Mouse (Mus musculus): Measurements from ENCODE around the gene Mipep. TPM values are rescaled to one million over a fixed set of nuclear protein-coding genes. Genes with fewer than 3 reads are reported as not detected.

The Mipep gene
- total RNA-seq, 1 experiment: 7.9 TPM

- H3K4me1 ChIP-seq (ENCODE audit: control insufficient read depth in 2 of 2, insufficient read depth in 2 of 2, low read length in 2 of 2, poor library complexity in 1 of 2): peaks cover 14 to 28% of the 10 kb centered on the region in 2 experiments
- H3K9me3 ChIP-seq (ENCODE audit: control insufficient read depth, insufficient read depth, low read depth, low read length): no peaks in the 10 kb centered on the region
- peaks cover 5% of the 10 kb centered on the region; the same call in 1 of the 2 replicates for H3K36me3 ChIP-seq (ENCODE audit: control insufficient read depth, insufficient read depth, low read length, poor library complexity, severe bottlenecking)
- H3K4me3 ChIP-seq (ENCODE audit: insufficient read depth in 1 of 2, low read depth in 1 of 2, low read length in 2 of 2, poor library complexity in 1 of 2, severe bottlenecking in 1 of 2): no peak overlapping the region
- DNase-seq (ENCODE audit: low read depth, low spot score): no peak
- in situ Hi-C loops (cut with MboI; ENCODE audit: low sequenced_read_pairs in 2 of 2, unreplicated experiment in 2 of 2): no loop called here
- TF ChIP-seq CHD2 (IDR thresholded peaks at IDR 0.05; ENCODE audit: low read depth, low read length): no peak
- no peak for TF ChIP-seq ZNF384 (IDR thresholded peaks at IDR 0.05; ENCODE audit: low read depth, low read length)
- no peak overlapping the region for H3K27ac ChIP-seq (ENCODE audit: insufficient read depth, low read depth, low read length, poor library complexity, severe bottlenecking)
- no peak overlapping the region for H3K9ac ChIP-seq (ENCODE audit: insufficient read depth, low read depth, low read length, poor library complexity, severe bottlenecking)
These were observed 43.9 kb upstream of the Mipep start for GRCm38 (mm10) chr14:60740507-60740906.

GRCm38 (mm10) chr14:60741033-60741432 lies 43.3 kb upstream of the Mipep start:
- Histone ChIP-seq H3K36me3 (ENCODE audit: control insufficient read depth, insufficient read depth, low read length, poor library complexity, severe bottlenecking) (peaks cover 9% of the 10 kb centered on the region; the same call in 1 of the 2 replicates), H3K9me3 (ENCODE audit: control insufficient read depth, insufficient read depth, low read depth, low read length) (no peaks in the 10 kb centered on the region), H3K27ac (ENCODE audit: insufficient read depth, low read depth, low read length, poor library complexity, severe bottlenecking) (no peak overlapping the region), H3K9ac (ENCODE audit: insufficient read depth, low read depth, low read length, poor library complexity, severe bottlenecking) (no peak overlapping the region), H3K4me1 (ENCODE audit: control insufficient read depth in 2 of 2, insufficient read depth in 2 of 2, low read length in 2 of 2, poor library complexity in 1 of 2) (peaks cover 12 to 28% of the 10 kb centered on the region in 2 experiments), H3K4me3 (ENCODE audit: insufficient read depth in 1 of 2, low read depth in 1 of 2, low read length in 2 of 2, poor library complexity in 1 of 2, severe bottlenecking in 1 of 2) (no peak overlapping the region)
- no peak for DNase-seq (ENCODE audit: low read depth, low spot score)
- in situ Hi-C loops (cut with MboI; ENCODE audit: low sequenced_read_pairs in 2 of 2, unreplicated experiment in 2 of 2): no loop called here
- no peak for TF ChIP-seq ZNF384 (IDR thresholded peaks at IDR 0.05; ENCODE audit: low read depth, low read length)
- TF ChIP-seq CHD2 (IDR thresholded peaks at IDR 0.05; ENCODE audit: low read depth, low read length): no peak
- TF ChIP-seq ZC3H11A (IDR thresholded peaks at IDR 0.05; ENCODE audit: borderline replicate concordance, low read depth, low read length): no peak
- no peak for TF ChIP-seq MAFK (IDR thresholded peaks at IDR 0.05; ENCODE audit: insufficient read depth, low read depth, low read length)
- TF ChIP-seq HCFC1 (IDR thresholded peaks at IDR 0.05; ENCODE audit: borderline replicate concordance, insufficient read depth, low read length): no peak

- no peak for TF ChIP-seq ZC3H11A (IDR thresholded peaks at IDR 0.05; ENCODE audit: borderline replicate concordance, low read depth, low read length)
- no peak for TF ChIP-seq CHD2 (IDR thresholded peaks at IDR 0.05; ENCODE audit: low read depth, low read length)
- TF ChIP-seq ZNF384 (IDR thresholded peaks at IDR 0.05; ENCODE audit: low read depth, low read length): no peak
- no peak for TF ChIP-seq HCFC1 (IDR thresholded peaks at IDR 0.05; ENCODE audit: borderline replicate concordance, insufficient read depth, low read length)
- no peak for TF ChIP-seq MAFK (IDR thresholded peaks at IDR 0.05; ENCODE audit: insufficient read depth, low read depth, low read length)
- Histone ChIP-seq H3K9me3 (ENCODE audit: control insufficient read depth, insufficient read depth, low read depth, low read length) (no peaks in the 10 kb centered on the region), H3K9ac (ENCODE audit: insufficient read depth, low read depth, low read length, poor library complexity, severe bottlenecking) (no peak overlapping the region), H3K4me1 (ENCODE audit: control insufficient read depth in 2 of 2, insufficient read depth in 2 of 2, low read length in 2 of 2, poor library complexity in 1 of 2) (peaks cover 12 to 23% of the 10 kb centered on the region in 2 experiments), H3K36me3 (ENCODE audit: control insufficient read depth, insufficient read depth, low read length, poor library complexity, severe bottlenecking) (peaks cover 14% of the 10 kb centered on the region; the same call in 1 of the 2 replicates), H3K27ac (ENCODE audit: insufficient read depth, low read depth, low read length, poor library complexity, severe bottlenecking) (no peak overlapping the region), H3K4me3 (ENCODE audit: insufficient read depth in 1 of 2, low read depth in 1 of 2, low read length in 2 of 2, poor library complexity in 1 of 2, severe bottlenecking in 1 of 2) (no peak overlapping the region)
- in situ Hi-C loops (cut with MboI; ENCODE audit: low sequenced_read_pairs in 2 of 2, unreplicated experiment in 2 of 2): no loop called here
- no peak for DNase-seq (ENCODE audit: low read depth, low spot score)
These were observed 42.8 kb upstream of the Mipep start for GRCm38 (mm10) chr14:60741490-60741981.

- H3K36me3 ChIP-seq (ENCODE audit: control insufficient read depth, insufficient read depth, low read length, poor library complexity, severe bottlenecking): peaks cover 26% of the 10 kb centered on the region; the same call in 1 of the 2 replicates
- TF ChIP-seq ZC3H11A (IDR thresholded peaks at IDR 0.05; ENCODE audit: borderline replicate concordance, low read depth, low read length) (no peak), MAFK (IDR thresholded peaks at IDR 0.05; ENCODE audit: insufficient read depth, low read depth, low read length) (no peak), CHD2 (IDR thresholded peaks at IDR 0.05; ENCODE audit: low read depth, low read length) (no peak), HCFC1 (IDR thresholded peaks at IDR 0.05; ENCODE audit: borderline replicate concordance, insufficient read depth, low read length) (no peak), ZNF384 (IDR thresholded peaks at IDR 0.05; ENCODE audit: low read depth, low read length) (no peak)
- H3K9me3 ChIP-seq (ENCODE audit: control insufficient read depth, insufficient read depth, low read depth, low read length): no peaks in the 10 kb centered on the region
- DNase-seq (ENCODE audit: low read depth, low spot score): no peak
- peaks cover 6 to 14% of the 10 kb centered on the region in 2 experiments; a peak in 3 of 4 replicates for H3K4me1 ChIP-seq (ENCODE audit: control insufficient read depth in 2 of 2, insufficient read depth in 2 of 2, low read length in 2 of 2, poor library complexity in 1 of 2)
- no peak overlapping the region for H3K9ac ChIP-seq (ENCODE audit: insufficient read depth, low read depth, low read length, poor library complexity, severe bottlenecking)
- no peak overlapping the region for H3K27ac ChIP-seq (ENCODE audit: insufficient read depth, low read depth, low read length, poor library complexity, severe bottlenecking)
- in situ Hi-C loops (cut with MboI; ENCODE audit: low sequenced_read_pairs in 2 of 2, unreplicated experiment in 2 of 2): no loop called here
- no peak overlapping the region for H3K4me3 ChIP-seq (ENCODE audit: insufficient read depth in 1 of 2, low read depth in 1 of 2, low read length in 2 of 2, poor library complexity in 1 of 2, severe bottlenecking in 1 of 2)
These were observed 40.7 kb upstream of the Mipep start for GRCm38 (mm10) chr14:60743681-60744080.

GRCm38 (mm10) chr14:60745201-60745600 lies 39.2 kb upstream of the Mipep start:
- DNase-seq (ENCODE audit: low read depth, low spot score): no peak
- H3K4me1 ChIP-seq (ENCODE audit: control insufficient read depth in 2 of 2, insufficient read depth in 2 of 2, low read length in 2 of 2, poor library complexity in 1 of 2): peaks cover 3 to 8% of the 10 kb centered on the region in 2 experiments; a peak in 2 of 4 replicates
- H3K9ac ChIP-seq (ENCODE audit: insufficient read depth, low read depth, low read length, poor library complexity, severe bottlenecking): no peak overlapping the region
- no peaks in the 10 kb centered on the region for H3K9me3 ChIP-seq (ENCODE audit: control insufficient read depth, insufficient read depth, low read depth, low read length)
- in situ Hi-C loops (cut with MboI; ENCODE audit: low sequenced_read_pairs in 2 of 2, unreplicated experiment in 2 of 2): no loop called here
- no peak overlapping the region for H3K27ac ChIP-seq (ENCODE audit: insufficient read depth, low read depth, low read length, poor library complexity, severe bottlenecking)
- no peak overlapping the region for H3K4me3 ChIP-seq (ENCODE audit: insufficient read depth in 1 of 2, low read depth in 1 of 2, low read length in 2 of 2, poor library complexity in 1 of 2, severe bottlenecking in 1 of 2)
- H3K36me3 ChIP-seq (ENCODE audit: control insufficient read depth, insufficient read depth, low read length, poor library complexity, severe bottlenecking): peaks cover 31% of the 10 kb centered on the region; the same call in 1 of the 2 replicates
- TF ChIP-seq MAFK (IDR thresholded peaks at IDR 0.05; ENCODE audit: insufficient read depth, low read depth, low read length) (no peak), ZC3H11A (IDR thresholded peaks at IDR 0.05; ENCODE audit: borderline replicate concordance, low read depth, low read length) (no peak), ZNF384 (IDR thresholded peaks at IDR 0.05; ENCODE audit: low read depth, low read length) (no peak), CHD2 (IDR thresholded peaks at IDR 0.05; ENCODE audit: low read depth, low read length) (no peak), HCFC1 (IDR thresholded peaks at IDR 0.05; ENCODE audit: borderline replicate concordance, insufficient read depth, low read length) (no peak)
